Mouse (Mus musculus) lung, postnatal 0 days (tissue): Measurements from ENCODE around the gene Mbtps1.

Experiments
- CTCF ChIP-seq: IDR thresholded peaks from 2 replicates; pipeline ENCODE4 v1.5.1; 2016; ENCODE audit warnings: antibody characterized with exemption, mild to moderate bottlenecking
- EP300 ChIP-seq: IDR thresholded peaks from 2 replicates; pipeline ENCODE4 v1.6.1; 2016; ENCODE audit warnings: antibody characterized with exemption, mild to moderate bottlenecking, control low read depth

GRCm38 (mm10) chr8:119463709-119464108 lies 94.8 kb downstream of the Mbtps1 start:
- no peak for TF ChIP-seq CTCF
- no peak for TF ChIP-seq EP300
